Mouse (Mus musculus): Measurements from ENCODE around the gene Tspan10. TPM values are rescaled to one million over a fixed set of nuclear protein-coding genes. Genes with fewer than 3 reads are reported as not detected.
"Not testable (repeated sequence)": the region's sequence is repeated elsewhere in the genome, so short reads cannot be mapped to it uniquely, and the experiment has no call there.

The Tspan10 gene
- total RNA-seq (2021): not detected

DNA sequence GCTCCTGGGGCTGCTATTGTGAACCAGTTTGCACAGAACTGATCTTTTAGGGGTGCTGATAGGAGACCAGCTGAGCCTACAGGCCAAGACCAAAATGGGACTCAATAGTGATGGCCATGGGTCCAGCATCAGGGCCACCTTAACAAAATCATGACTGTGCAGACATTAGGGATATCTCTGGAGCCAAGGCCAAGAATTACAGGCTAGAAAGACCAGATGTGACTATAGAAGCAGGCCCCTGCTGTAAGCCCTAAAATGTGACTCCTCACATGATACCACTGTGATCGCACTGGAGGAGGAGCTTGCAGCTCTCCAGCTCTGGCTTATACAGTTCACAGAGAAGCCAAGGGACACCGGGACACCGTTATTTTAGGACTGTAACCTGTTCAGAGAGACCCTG lies at the start of gene Tspan10:
Tspan10 (plus strand) TSS at position 301 of the 400 bp plus-strand sequence.
- intact Hi-C loops (cut with DNase I): no loop called here
- no peak for DNase-seq (ENCODE audit: extremely low spot score in 1 of 2, low spot score in 2 of 2)

- intact Hi-C loops (cut with DNase I): no loop called here
- DNase-seq (ENCODE audit: extremely low spot score in 1 of 2, low spot score in 2 of 2): no peak
Measured at GRCm38 (mm10) chr11:120395661-120396060, 46.8 kb upstream of the Tspan10 start.

DNA sequence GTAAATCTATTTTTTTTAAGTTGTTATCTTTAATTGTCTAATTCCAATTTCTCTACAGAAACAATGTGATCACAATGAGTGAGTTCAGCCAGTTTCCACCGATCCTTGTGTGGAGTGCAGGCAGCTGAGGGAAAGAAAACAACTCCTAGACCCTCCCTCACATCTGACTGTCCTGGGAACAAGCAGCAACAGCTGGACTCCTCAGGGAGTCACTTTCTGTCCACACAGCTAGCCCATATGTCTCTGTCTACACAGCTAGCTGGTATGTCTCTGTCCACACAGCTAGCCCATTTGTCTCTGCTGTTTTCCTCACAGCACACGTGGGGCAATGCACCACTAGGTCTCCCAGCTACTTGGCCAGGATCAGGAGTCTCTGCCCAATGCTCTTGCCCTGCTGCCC lies 44.8 kb upstream of the Tspan10 start:
- DNase-seq (ENCODE audit: extremely low spot score in 1 of 2, low spot score in 2 of 2): no peak
- intact Hi-C loops (cut with DNase I): no loop called here

- intact Hi-C loops (cut with DNase I): no loop called here
- no peak for DNase-seq (ENCODE audit: extremely low spot score in 1 of 2, low spot score in 2 of 2)
Measured at GRCm38 (mm10) chr11:120399319-120399718, 43.1 kb upstream of the Tspan10 start.

DNA sequence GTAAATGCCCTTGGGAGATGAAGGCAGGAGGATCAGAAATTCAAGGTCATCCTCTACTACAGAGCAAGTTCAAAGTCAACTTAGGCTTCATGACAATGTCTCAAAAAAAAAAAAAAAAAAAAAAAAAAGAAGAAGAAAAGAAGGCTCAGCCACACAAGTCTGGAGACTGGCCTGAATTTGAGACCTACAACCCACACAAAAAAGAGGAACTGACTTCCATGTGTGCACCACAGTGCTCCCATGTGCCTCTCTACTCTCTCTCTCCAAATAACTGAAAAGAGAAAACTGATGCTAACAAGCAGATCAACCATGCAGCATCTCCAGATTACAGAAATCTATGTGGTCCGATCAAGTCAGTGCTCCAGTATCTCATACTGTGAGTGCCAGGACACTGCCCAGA lies 37.6 kb upstream of the Tspan10 start:
- intact Hi-C loops (cut with DNase I): no loop called here
- DNase-seq (ENCODE audit: extremely low spot score in 1 of 2, low spot score in 2 of 2): no peak

DNA sequence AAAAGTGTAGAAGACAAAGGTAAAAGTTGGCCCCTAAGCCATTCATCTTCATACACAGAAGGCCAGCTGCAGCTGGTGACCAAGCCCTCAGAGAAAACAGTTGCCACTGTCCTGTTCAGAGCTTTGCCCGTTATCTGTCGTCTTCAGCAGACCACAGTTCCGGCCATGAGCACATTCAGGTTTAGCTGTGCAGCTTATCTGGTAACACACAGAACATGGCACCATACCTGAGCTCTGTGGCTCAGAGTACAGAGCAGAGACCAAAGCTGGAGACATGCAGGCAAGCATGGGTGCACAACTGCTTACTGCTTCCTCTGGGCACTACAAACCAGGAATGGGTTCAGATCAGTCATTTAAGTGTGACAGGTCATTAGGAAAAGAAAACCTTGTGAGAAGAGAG lies 36.6 kb upstream of the Tspan10 start:
- DNase-seq (ENCODE audit: extremely low spot score in 1 of 2, low spot score in 2 of 2): no peak
- intact Hi-C loops (cut with DNase I): no loop called here

DNA sequence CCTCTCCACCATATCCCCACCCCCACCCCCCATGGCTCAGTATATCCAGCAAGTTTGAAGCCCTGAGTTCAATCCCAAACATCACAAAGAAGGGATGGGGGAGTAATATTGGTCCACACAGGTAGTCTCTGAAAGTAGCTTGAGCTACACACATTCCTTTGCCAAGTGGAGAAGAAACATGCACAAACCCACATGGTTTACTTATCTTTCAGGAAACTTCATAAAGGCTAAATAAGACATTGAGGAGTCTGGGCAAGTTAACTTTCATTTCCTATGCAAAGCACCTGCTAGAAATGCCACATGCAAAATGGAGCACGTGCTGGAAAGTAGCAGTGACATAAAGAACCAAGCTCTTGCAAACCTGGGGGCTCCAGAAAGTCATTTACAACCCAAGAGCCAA lies 36.0 kb upstream of the Tspan10 start:
- intact Hi-C loops (cut with DNase I): no loop called here
- DNase-seq (ENCODE audit: extremely low spot score in 1 of 2, low spot score in 2 of 2): no peak

DNA sequence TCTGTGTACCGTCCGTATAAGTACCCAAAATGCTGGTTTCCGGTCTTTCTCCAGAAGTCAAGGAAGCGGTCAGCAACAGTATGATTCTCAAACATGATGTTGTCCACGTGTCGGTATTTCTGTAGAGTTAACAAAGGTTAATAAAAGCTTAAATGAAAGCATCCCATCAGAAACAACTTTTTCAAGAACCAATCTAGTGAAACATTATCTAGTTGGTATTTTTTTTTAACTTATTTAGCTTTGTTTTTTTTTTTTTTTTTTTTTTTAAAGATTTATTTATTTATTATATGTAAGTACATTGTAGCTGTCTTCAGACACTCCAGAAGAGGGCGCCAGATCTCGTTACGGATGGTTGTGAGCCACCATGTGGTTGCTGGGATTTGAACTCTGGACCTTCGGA lies 28.8 kb upstream of the Tspan10 start:
- intact Hi-C loops (cut with DNase I); DNase-seq (ENCODE audit: extremely low spot score in 1 of 2, low spot score in 2 of 2): not testable (repeated sequence)

DNA sequence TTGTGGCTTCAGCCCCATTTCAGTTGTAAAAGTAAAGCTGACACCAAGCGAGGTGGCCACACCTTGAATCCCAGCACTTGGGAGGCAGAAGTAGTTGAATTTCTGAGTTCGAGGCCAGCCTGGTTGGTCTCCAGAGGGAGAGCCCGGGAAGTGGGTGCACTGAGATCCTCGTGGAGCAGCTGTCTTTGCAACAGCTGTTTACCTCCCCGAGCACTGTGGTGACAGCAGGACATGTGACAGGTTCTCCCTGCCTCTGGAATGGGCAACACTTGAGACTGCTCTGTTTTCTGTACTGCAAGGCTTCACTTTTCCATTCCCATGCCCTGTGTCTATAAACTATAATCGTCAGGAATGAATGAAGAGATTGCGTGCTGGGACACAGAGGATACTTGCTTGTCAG lies 24.6 kb upstream of the Tspan10 start:
- no peak for DNase-seq (ENCODE audit: extremely low spot score in 1 of 2, low spot score in 2 of 2)
- intact Hi-C loops (cut with DNase I): no loop called here

DNA sequence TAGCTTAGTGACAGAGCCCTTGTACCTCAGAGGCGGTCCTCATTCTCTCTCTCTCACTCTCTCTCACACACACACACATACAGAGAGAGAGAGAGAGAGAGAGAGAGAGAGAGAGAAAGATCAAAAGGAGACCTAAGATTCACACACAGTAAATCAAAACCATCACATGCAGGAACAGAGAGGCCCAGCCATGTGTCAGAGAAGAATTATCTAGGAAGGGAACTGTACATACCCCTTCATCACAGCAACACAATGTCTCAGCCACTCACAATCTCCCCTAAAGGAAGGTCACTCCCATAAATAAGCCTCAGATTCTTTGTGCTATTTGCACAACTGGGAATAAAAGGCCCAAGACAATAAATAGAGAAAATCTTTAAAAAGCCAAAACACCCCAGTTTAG lies 23.9 kb upstream of the Tspan10 start:
- no peak for DNase-seq (ENCODE audit: extremely low spot score in 1 of 2, low spot score in 2 of 2)
- intact Hi-C loops (cut with DNase I): no loop called here

DNA sequence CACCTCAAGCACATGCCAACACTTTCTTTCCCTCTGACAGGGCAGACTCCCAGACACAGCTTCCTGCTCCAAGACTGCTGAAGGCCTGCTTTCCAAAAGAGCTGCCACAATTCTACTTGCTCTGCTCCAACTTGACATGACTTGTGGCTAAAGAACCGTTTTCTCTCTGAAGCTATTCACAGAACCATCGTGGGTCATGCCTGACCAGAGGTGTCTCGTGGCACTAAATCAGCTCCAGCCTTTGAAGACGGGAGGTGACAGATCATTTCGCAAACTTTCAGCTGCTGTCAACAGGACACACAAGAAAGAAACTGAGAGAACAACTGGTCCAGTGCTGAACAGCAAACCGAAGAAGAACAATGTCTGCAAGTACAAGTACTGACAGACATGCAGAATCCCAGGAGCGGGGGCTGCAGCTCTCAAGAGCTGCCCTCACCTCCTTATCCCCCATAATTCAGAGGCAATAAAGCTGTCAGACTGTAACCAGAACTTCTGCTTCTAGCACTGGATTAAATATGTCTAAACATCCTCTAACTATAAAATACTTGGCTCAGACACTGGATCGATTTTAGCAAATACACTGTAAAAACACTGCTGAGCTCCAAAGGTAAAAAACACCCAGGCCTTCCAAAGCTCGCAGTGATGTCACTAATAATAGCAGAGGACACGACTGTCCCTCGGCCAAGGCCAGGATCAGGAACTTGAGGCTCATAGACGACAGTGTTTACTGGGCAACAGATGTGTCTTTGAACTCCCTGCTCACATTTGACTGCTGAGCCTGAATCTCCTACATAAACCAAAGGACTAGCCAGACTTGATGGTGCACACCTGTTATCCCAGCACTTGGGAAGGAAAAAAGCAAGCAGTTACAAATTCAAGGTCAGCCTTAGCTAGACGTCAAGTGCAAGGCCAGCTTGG lies 19.5 kb upstream of the Tspan10 start:
- no peak for DNase-seq (ENCODE audit: extremely low spot score in 1 of 2, low spot score in 2 of 2)
- intact Hi-C loops (cut with DNase I): no loop called here

DNA sequence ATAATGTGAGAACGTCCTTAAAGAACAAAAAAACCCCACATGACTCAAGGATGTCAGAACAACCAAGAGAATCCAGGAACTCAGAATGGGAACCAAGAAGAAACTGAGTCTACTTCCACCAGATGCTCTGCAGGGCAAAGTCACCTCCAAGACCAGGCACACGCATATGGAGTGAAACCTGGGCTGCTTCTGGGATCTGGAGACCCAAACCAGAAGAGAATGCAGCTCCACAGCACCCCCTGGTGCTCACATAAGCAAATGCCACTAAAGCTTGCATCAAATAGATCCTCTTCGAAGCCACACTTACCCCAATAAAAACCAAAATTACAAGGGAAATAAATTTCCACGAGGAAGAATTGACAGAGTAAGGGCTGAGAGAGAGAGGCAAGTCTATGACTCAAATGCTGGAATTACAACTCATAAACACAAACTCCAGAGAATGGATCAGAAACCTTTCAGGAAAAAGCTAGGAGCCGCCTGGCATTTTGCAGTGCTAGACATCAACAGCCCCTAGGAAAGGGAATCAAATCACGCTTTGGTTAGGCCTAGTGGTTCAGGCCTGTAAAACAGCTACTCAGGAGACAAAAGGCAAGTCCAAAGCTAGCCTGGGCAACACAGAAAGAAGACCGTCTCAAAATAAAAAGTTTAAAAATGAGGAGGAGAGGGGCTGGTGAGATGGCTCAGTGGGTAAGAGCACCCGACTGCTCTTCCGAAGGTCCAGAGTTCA lies 18.7 kb upstream of the Tspan10 start:
- DNase-seq (ENCODE audit: extremely low spot score in 1 of 2, low spot score in 2 of 2): peak; percentile 20 to 52
- intact Hi-C loops (cut with DNase I): no loop called here

GRCm38 (mm10) chr11:120426727-120427126 lies 15.7 kb upstream of the Tspan10 start:
- intact Hi-C loops (cut with DNase I): no loop called here
- DNase-seq (ENCODE audit: extremely low spot score in 1 of 2, low spot score in 2 of 2): no peak

DNA sequence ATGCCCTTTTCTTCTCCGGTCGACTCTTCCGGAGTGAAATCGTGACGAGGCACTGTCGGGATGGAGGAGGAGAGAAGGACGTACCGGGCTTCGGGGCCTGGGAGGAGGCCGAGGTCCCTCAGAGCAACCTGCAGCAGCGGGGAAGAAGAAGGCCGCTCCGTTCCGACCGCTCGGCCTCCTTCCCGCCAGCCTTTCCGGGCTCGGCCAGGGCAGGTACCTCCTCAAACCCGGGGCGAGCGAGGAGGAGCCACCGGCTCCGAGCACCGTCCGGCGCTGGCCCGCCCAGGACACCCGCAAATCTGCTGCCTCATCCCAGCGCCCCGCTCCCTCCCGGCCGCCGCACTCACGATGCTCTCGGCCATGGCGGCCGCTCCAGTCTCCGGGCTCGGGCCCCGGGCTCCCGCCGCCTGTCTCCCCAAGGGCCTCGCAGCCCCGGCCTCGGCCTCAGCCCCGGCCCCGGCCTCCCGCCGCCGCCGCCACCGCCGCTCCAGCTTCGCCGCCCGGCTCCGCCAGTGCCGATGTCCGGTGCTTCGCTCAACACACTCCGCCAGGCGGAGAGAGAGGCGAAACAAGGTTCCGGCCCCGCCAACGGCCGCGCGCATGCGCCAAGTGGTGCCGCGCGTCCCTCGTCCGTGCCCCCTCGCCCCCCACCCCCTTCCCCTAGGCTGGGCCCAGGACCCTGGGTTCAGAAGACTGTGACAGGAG lies 5.1 kb upstream of the Tspan10 start, which contains the start of gene Nploc4:
Nploc4 (minus strand) TSS at position 557 of the 705 bp plus-strand sequence.
- DNase-seq (ENCODE audit: extremely low spot score in 1 of 2, low spot score in 2 of 2): peak; percentile 80 to 92
- intact Hi-C loops (cut with DNase I): no loop called here

- DNase-seq (ENCODE audit: extremely low spot score in 1 of 2, low spot score in 2 of 2): no peak
- intact Hi-C loops (cut with DNase I): no loop called here
Measured at GRCm38 (mm10) chr11:120437857-120438385, 4.5 kb upstream of the Tspan10 start.

- no peak for DNase-seq (ENCODE audit: extremely low spot score in 1 of 2, low spot score in 2 of 2)
- intact Hi-C loops (cut with DNase I): no loop called here
Measured at GRCm38 (mm10) chr11:120442765-120443280, 379 bp downstream of the Tspan10 start.

DNA sequence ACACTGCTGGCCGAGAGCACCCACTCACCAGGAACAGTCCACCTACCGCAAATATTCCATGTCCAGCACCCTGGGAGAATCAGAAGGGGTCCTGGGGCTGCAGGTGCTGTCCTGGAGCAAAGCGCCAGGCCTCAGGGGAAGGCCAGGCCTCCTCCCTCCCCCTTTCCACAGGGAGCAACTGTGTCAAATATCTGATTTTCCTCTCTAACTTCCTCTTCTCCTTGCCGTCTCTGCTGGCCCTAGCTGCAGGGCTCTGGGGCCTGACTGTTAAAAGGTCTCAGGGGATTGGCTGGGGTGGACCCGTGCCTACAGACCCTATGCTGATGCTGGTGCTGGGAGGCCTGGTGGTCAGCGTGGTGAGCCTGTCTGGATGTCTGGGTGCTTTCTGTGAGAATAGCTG lies 1.7 kb downstream of the Tspan10 start:
- DNase-seq (ENCODE audit: extremely low spot score in 1 of 2, low spot score in 2 of 2): no peak
- intact Hi-C loops (cut with DNase I): no loop called here

- no peak for DNase-seq (ENCODE audit: extremely low spot score in 1 of 2, low spot score in 2 of 2)
- intact Hi-C loops (cut with DNase I): no loop called here
Measured at GRCm38 (mm10) chr11:120445475-120445874, 3.0 kb downstream of the Tspan10 start.

DNA sequence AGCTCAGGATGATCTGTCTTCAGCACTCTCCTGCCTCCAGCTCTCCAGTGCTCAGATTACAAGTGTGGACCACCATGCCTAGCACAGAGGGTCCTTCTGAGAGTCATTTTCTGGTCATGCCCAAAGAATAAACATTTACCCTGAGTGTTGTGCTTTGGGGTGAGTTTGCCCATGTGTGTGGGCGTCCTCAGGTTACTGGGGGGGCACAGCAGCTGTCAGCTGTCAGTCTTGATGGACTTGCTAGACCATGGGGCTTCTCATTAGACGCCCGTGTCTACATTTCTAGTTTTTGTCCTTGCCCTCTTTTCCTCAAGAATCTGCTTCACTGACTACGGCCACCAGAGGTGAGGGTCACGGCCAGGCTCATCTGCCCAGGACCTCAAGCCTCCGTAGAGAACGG lies 4.7 kb downstream of the Tspan10 start:
- no peak for DNase-seq (ENCODE audit: extremely low spot score in 1 of 2, low spot score in 2 of 2)
- intact Hi-C loops (cut with DNase I): no loop called here

Measured in left cerebral cortex, postnatal 10 days (tissue).